21 mouse cellular contexts compared by ENCODE assay signal in genomic region chr7:109609565-109610345, GRCm38 (mm10).
DNase-seq lines count a peak whose midpoint lies in the region; ATAC-seq and TF ChIP-seq lines count a peak whose summit lies in the region.
"Had no signal": no experiment of that assay in that cellular context is flagged by ENCODE, and none has a peak within 500 bp of the region (broad histone marks: within the 10 kb centered on the region; RNA-seq: fewer than 3 reads in every experiment).

No protein-coding gene starts in this region.

- no peak for TF ChIP-seq EP300 in heart, adult 2 months (IDR thresholded peaks at IDR 0.05; ENCODE audit: insufficient read depth, low read depth, low read length)

- peaks cover 65% of the 10 kb centered on the region for H3K36me3 ChIP-seq in heart, adult 2 months (ENCODE audit: control insufficient read depth, insufficient read depth, low read length)
- H3K36me3 ChIP-seq in midbrain, embryonic 10.5 days = no peaks in the 10 kb centered on the region
- no peaks in the 10 kb centered on the region for H3K36me3 ChIP-seq in midbrain, embryonic 14.5 days (ENCODE audit: control insufficient read depth, insufficient read depth, low read length)
- peaks cover 21% of the 10 kb centered on the region for H3K36me3 ChIP-seq in myocyte (ENCODE audit: control insufficient read depth, insufficient read depth)
- H3K36me3 ChIP-seq: embryonic facial prominence, embryonic 12.5 days; forebrain, embryonic 12.5 days; G1E; hindbrain, embryonic 15.5 days; limb, embryonic 13.5 days; neural tube, embryonic 15.5 days had no signal

- H3K79me2 ChIP-seq in heart, adult 2 months (replicated peaks; ENCODE audit: control insufficient read depth, insufficient read depth, low read length) = peaks cover 12% of the 10 kb centered on the region
- peaks cover 79% of the 10 kb centered on the region for H3K79me2 ChIP-seq in myocyte (ENCODE audit: control insufficient read depth, insufficient read depth)

- peaks cover 38% of the 10 kb centered on the region for H3K4me1 ChIP-seq in heart, adult 2 months (ENCODE audit: control insufficient read depth, insufficient read depth, low read length)
- H3K4me1 ChIP-seq in midbrain, embryonic 10.5 days = peaks cover 61% of the 10 kb centered on the region
- peaks cover 15% of the 10 kb centered on the region for H3K4me1 ChIP-seq in midbrain, embryonic 14.5 days (ENCODE audit: control insufficient read depth, insufficient read depth, low read length)
- H3K4me1 ChIP-seq in brown adipose tissue, adult 24 weeks (ENCODE audit: control insufficient read depth, insufficient read depth, insufficient read length, low read length) = peaks cover 34% of the 10 kb centered on the region

- H3K9ac ChIP-seq in heart, adult 2 months (ENCODE audit: low read depth, low read length) = no peak overlapping the region
- no peak overlapping the region for H3K9ac ChIP-seq in midbrain, embryonic 14.5 days (replicated peaks; ENCODE audit: low read length)
- H3K9ac ChIP-seq: embryonic facial prominence, embryonic 12.5 days; forebrain, embryonic 12.5 days; hindbrain, embryonic 15.5 days; limb, embryonic 13.5 days; neural tube, embryonic 15.5 days had no signal

- ATAC-seq in midbrain, embryonic 14.5 days (ENCODE audit: low FRiP score, low TSS enrichment) = no peak
- ATAC-seq: intestine, embryonic 16.5 days had no signal

- intact Hi-C loops in heart, adult 2 months (cut with DNase I) = loop anchor here (5.0 to 10.0 kb wide), 2 partner anchors 32 to 165 kb away; no protein-coding TSS in a partner anchor
- intact Hi-C loops in heart, postnatal 14 days (cut with DNase I) = loop anchor here (2.0 to 5.0 kb wide), 2 partner anchors 21 to 47 kb away; no protein-coding TSS in a partner anchor

- no peaks in the 10 kb centered on the region for H3K27me3 ChIP-seq in heart, adult 2 months (ENCODE audit: control insufficient read depth, insufficient read depth, low read length)
- H3K27me3 ChIP-seq in midbrain, embryonic 10.5 days (ENCODE audit: low read depth, poor library complexity, severe bottlenecking) = no peaks in the 10 kb centered on the region
- H3K27me3 ChIP-seq in midbrain, embryonic 14.5 days (ENCODE audit: control insufficient read depth, insufficient read depth, low read length) = no peaks in the 10 kb centered on the region
- no peaks in the 10 kb centered on the region for H3K27me3 ChIP-seq in myocyte (ENCODE audit: control insufficient read depth, insufficient read depth, insufficient read length)
- H3K27me3 ChIP-seq: embryonic facial prominence, embryonic 12.5 days; forebrain, embryonic 12.5 days; hindbrain, embryonic 15.5 days; limb, embryonic 13.5 days; neural tube, embryonic 15.5 days had no signal

- no peak overlapping the region for H3ac ChIP-seq in myocyte (ENCODE audit: control insufficient read depth, insufficient read length)

- peak overlapping the region; percentile 45 for H3K27ac ChIP-seq in heart, adult 2 months
- peak overlapping the region; percentile 1 for H3K27ac ChIP-seq in midbrain, embryonic 10.5 days (replicated peaks)
- H3K27ac ChIP-seq in midbrain, embryonic 14.5 days (replicated peaks; ENCODE audit: low read depth, low read length) = no peak overlapping the region
- 0 out of 2 replicates have a peak overlapping the region, but pooled peaks have one; percentile 12 for H3K27ac ChIP-seq in brown adipose tissue, adult 24 weeks (replicated peaks; ENCODE audit: low read depth, low read length)
- H3K27ac ChIP-seq: embryonic facial prominence, embryonic 12.5 days; forebrain, embryonic 12.5 days; hindbrain, embryonic 15.5 days; limb, embryonic 13.5 days; neural tube, embryonic 15.5 days had no signal

- 67% methylated on average over 6 of the region's 6 CpGs for WGBS in heart, adult 2 months
- 55% methylated on average over 6 of the region's 6 CpGs for WGBS in midbrain, embryonic 10.5 days
- WGBS in midbrain, embryonic 14.5 days = 58% methylated on average over 6 of the region's 6 CpGs

- no peak for DNase-seq in heart, adult 2 months
- DNase-seq in heart, postnatal 14 days = no peak
- DNase-seq in midbrain, embryonic 10.5 days (ENCODE audit: low spot score) = no peak
- no peak for DNase-seq in midbrain, embryonic 14.5 days
- no peak for DNase-seq in spleen, adult 12 weeks (ENCODE audit: low spot score)
- DNase-seq in kidney, adult 18-20 months = no peak
- DNase-seq: adrenal gland, postnatal 14 days; cerebellum, adult 2 months; gastrocnemius, postnatal 36 days; kidney, postnatal 14 days; layer of hippocampus, adult 9-11 months; lung, postnatal 36 days had no signal

- no peaks in the 10 kb centered on the region for H3K9me3 ChIP-seq in midbrain, embryonic 10.5 days (replicated peaks)
- no peaks in the 10 kb centered on the region for H3K9me3 ChIP-seq in midbrain, embryonic 14.5 days (ENCODE audit: control insufficient read depth, low read length)
- H3K9me3 ChIP-seq: embryonic facial prominence, embryonic 12.5 days; forebrain, embryonic 12.5 days; G1E; hindbrain, embryonic 15.5 days; limb, embryonic 13.5 days; neural tube, embryonic 15.5 days had no signal

- no peak for TF ChIP-seq CTCF in heart, adult 2 months (IDR thresholded peaks at IDR 0.05)

- no peak for TF ChIP-seq POLR2A in heart, adult 2 months (IDR thresholded peaks at IDR 0.05; ENCODE audit: insufficient read depth, low read depth, low read length)
- no peak for TF ChIP-seq POLR2A in myocyte (IDR thresholded peaks at IDR 0.05; ENCODE audit: insufficient read length, low read depth)

- no peak overlapping the region for H3K4me2 ChIP-seq in midbrain, embryonic 14.5 days (ENCODE audit: low read length)
- peak overlapping the region; percentile 3 for H3K4me2 ChIP-seq in myocyte (ENCODE audit: low read depth)
- H3K4me2 ChIP-seq: embryonic facial prominence, embryonic 12.5 days; forebrain, embryonic 12.5 days; hindbrain, embryonic 15.5 days; limb, embryonic 13.5 days; neural tube, embryonic 15.5 days had no signal

- H3K4me3 ChIP-seq in heart, adult 2 months = no peak overlapping the region
- no peak overlapping the region for H3K4me3 ChIP-seq in midbrain, embryonic 10.5 days
- no peak overlapping the region for H3K4me3 ChIP-seq in midbrain, embryonic 14.5 days (replicated peaks; ENCODE audit: low read depth, low read length)
- no peak overlapping the region for H3K4me3 ChIP-seq in brown adipose tissue, adult 24 weeks (ENCODE audit: insufficient read depth, low read depth, low read length)
- no peak overlapping the region for H3K4me3 ChIP-seq in myocyte
- H3K4me3 ChIP-seq: embryonic facial prominence, embryonic 12.5 days; forebrain, embryonic 12.5 days; hindbrain, embryonic 15.5 days; limb, embryonic 13.5 days; neural tube, embryonic 15.5 days had no signal

TF ChIP-seq in myocyte, 11 proteins besides CTCF, POLR2A, EP300 and RAD21:
- TF ChIP-seq E2F4 (IDR thresholded peaks at IDR 0.05; ENCODE audit: insufficient read depth) (no peak), CEBPB (IDR thresholded peaks at IDR 0.05; ENCODE audit: insufficient read depth, poor library complexity, severe bottlenecking) (no peak), TCF12 (IDR thresholded peaks at IDR 0.05; ENCODE audit: insufficient read depth, poor library complexity, severe bottlenecking) (no peak), MYOD1 (IDR thresholded peaks at IDR 0.05; ENCODE audit: control insufficient read depth in 1 of 3, insufficient read length in 2 of 3, low read depth in 2 of 3) (peak in 2 of 3 experiments; percentile 82), MAX (IDR thresholded peaks at IDR 0.05; ENCODE audit: low read depth) (no peak), POLR2AphosphoS2 (IDR thresholded peaks at IDR 0.05; ENCODE audit: insufficient read length, low read depth) (no peak)
